Mouse (Mus musculus): ENCODE measurements around the gene Eif2ak3. TPM values are rescaled to one million over a fixed set of nuclear protein-coding genes. Genes with fewer than 3 reads are reported as not detected.

Gene Eif2ak3
- polyA plus RNA-seq, 1 experiment from 2014 or later, result 10.5 TPM

DNA sequence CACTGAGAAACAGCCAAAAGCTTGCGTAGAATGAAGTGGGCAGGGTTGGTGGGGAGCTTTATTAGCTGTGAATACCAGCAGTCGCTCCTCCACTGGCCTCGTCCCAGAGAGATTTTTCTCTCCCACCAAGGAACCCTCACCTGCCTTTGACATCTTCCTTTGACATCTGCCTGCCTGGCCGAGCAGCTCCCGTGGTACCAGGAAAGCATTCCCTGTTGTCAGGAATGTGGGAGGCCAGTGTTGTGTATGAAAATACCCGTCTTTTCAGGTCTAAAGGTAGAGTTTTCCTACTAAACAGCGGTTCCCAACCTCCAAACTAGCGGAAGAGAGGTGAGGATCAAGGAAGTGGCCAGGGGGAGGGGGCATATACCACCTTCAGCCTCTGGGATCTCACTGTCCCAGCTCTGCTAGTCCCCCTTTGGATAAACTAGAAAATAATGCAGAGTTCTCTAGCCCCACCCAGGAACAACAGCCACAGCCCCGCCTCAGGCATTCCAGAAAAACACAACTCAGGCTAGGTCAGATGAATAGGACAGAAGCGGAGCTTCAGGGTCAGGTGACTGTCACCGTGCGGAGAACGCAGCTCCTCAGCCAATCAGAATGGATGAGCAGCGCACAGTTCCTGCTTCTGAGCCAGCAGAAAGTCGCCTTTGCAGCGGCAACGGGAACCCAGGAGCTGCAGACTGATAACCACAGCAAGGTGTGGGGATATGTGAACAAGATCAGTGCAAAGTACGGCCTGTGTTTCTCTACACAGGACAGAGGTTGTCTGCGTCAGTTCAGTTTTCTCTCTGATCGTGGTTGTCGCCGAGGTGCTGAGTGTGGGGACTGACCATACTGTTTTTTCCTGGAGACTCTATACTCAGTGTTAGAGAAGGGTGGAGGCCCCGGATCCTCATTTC, 20.0 kb upstream of the Eif2ak3 start:
- Histone ChIP-seq H3K27ac (ENCODE audit: low read depth, low read length) (no peak overlapping the region), H3K9me3 (ENCODE audit: control insufficient read depth, low read length) (no peaks in the 10 kb centered on the region), H3K9ac (ENCODE audit: low read depth, low read length) (peak overlapping the region; percentile 28), H3K4me2 (replicated peaks; ENCODE audit: low read depth, low read length) (peak overlapping the region; percentile 48), H3K4me1 (replicated peaks; ENCODE audit: control insufficient read depth, insufficient read depth, low read length) (no peaks in the 10 kb centered on the region), H3K4me3 (ENCODE audit: low read depth, low read length) (peak overlapping the region; percentile 29), H3K36me3 (ENCODE audit: control insufficient read depth, insufficient read depth, low read length) (no peaks in the 10 kb centered on the region), H3K27me3 (ENCODE audit: control insufficient read depth, insufficient read depth, low read length) (no peaks in the 10 kb centered on the region)
- peak; percentile 61 for DNase-seq (ENCODE audit: low spot score)
- ATAC-seq (ENCODE audit: low FRiP score), result peak; percentile 95
- WGBS, result 9% methylated on average over 23 of the region's 23 CpGs

- Histone ChIP-seq H3K27me3 (ENCODE audit: control insufficient read depth, insufficient read depth, low read length) (no peaks in the 10 kb centered on the region), H3K4me1 (replicated peaks; ENCODE audit: control insufficient read depth, insufficient read depth, low read length) (no peaks in the 10 kb centered on the region), H3K27ac (ENCODE audit: low read depth, low read length) (no peak overlapping the region), H3K9ac (ENCODE audit: low read depth, low read length) (peak overlapping the region; percentile 28; the same call in 1 of the 2 replicates), H3K4me2 (replicated peaks; ENCODE audit: low read depth, low read length) (peak overlapping the region; percentile 48), H3K36me3 (ENCODE audit: control insufficient read depth, insufficient read depth, low read length) (no peaks in the 10 kb centered on the region), H3K9me3 (ENCODE audit: control insufficient read depth, low read length) (no peaks in the 10 kb centered on the region), H3K4me3 (ENCODE audit: low read depth, low read length) (peak overlapping the region; percentile 29)
- DNase-seq (ENCODE audit: low spot score) (no peak), ATAC-seq (ENCODE audit: low FRiP score) (0 out of 2 replicates have a peak, but pooled peaks have one; percentile 22)
- WGBS, result 55% methylated on average over 4 of the region's 4 CpGs
Observed at GRCm38 (mm10) chr6:70824987-70825337, 19.4 kb upstream of the Eif2ak3 start.

- DNase-seq (ENCODE audit: low spot score) (no peak), ATAC-seq (ENCODE audit: low FRiP score) (no peak)
- H3K27me3 ChIP-seq (ENCODE audit: control insufficient read depth, insufficient read depth, low read length), result no peaks in the 10 kb centered on the region
- no peaks in the 10 kb centered on the region for H3K36me3 ChIP-seq (ENCODE audit: control insufficient read depth, insufficient read depth, low read length)
- H3K4me1 ChIP-seq (replicated peaks; ENCODE audit: control insufficient read depth, insufficient read depth, low read length), result no peaks in the 10 kb centered on the region
- H3K4me2 ChIP-seq (replicated peaks; ENCODE audit: low read depth, low read length), result no peak overlapping the region
- H3K9me3 ChIP-seq (ENCODE audit: control insufficient read depth, low read length), result no peaks in the 10 kb centered on the region
- no peak overlapping the region for H3K4me3 ChIP-seq (ENCODE audit: low read depth, low read length)
- no peak overlapping the region for H3K9ac ChIP-seq (ENCODE audit: low read depth, low read length)
- WGBS, result 70% methylated on average over 2 of the region's 2 CpGs
- no peak overlapping the region for H3K27ac ChIP-seq (ENCODE audit: low read depth, low read length)
Observed at GRCm38 (mm10) chr6:70829451-70829850, 14.9 kb upstream of the Eif2ak3 start.

- ATAC-seq (ENCODE audit: low FRiP score), result no peak
Observed at GRCm38 (mm10) chr6:70830552-70830951, 13.8 kb upstream of the Eif2ak3 start.

GRCm38 (mm10) chr6:70831179-70831839, 13.0 kb upstream of the Eif2ak3 start:
- H3K27ac ChIP-seq (ENCODE audit: low read depth, low read length), result no peak overlapping the region
- ATAC-seq (ENCODE audit: low FRiP score), result no peak
- no peaks in the 10 kb centered on the region for H3K27me3 ChIP-seq (ENCODE audit: control insufficient read depth, insufficient read depth, low read length)
- H3K4me2 ChIP-seq (replicated peaks; ENCODE audit: low read depth, low read length), result no peak overlapping the region
- WGBS, result 81% methylated on average over 10 of the region's 10 CpGs
- H3K9me3 ChIP-seq (ENCODE audit: control insufficient read depth, low read length), result no peaks in the 10 kb centered on the region
- H3K9ac ChIP-seq (ENCODE audit: low read depth, low read length), result no peak overlapping the region
- H3K4me1 ChIP-seq (replicated peaks; ENCODE audit: control insufficient read depth, insufficient read depth, low read length), result no peaks in the 10 kb centered on the region
- no peak overlapping the region for H3K4me3 ChIP-seq (ENCODE audit: low read depth, low read length)
- H3K36me3 ChIP-seq (ENCODE audit: control insufficient read depth, insufficient read depth, low read length), result no peaks in the 10 kb centered on the region
- no peak for DNase-seq (ENCODE audit: low spot score)

More at GRCm38 (mm10) chr6:70830552-70830951, 13.8 kb upstream of the Eif2ak3 start:
- Histone ChIP-seq H3K4me2 (replicated peaks; ENCODE audit: low read depth, low read length) (no peak overlapping the region), H3K4me1 (replicated peaks; ENCODE audit: control insufficient read depth, insufficient read depth, low read length) (no peaks in the 10 kb centered on the region), H3K36me3 (ENCODE audit: control insufficient read depth, insufficient read depth, low read length) (no peaks in the 10 kb centered on the region), H3K27me3 (ENCODE audit: control insufficient read depth, insufficient read depth, low read length) (no peaks in the 10 kb centered on the region), H3K9me3 (ENCODE audit: control insufficient read depth, low read length) (no peaks in the 10 kb centered on the region), H3K9ac (ENCODE audit: low read depth, low read length) (no peak overlapping the region), H3K4me3 (ENCODE audit: low read depth, low read length) (no peak overlapping the region), H3K27ac (ENCODE audit: low read depth, low read length) (no peak overlapping the region)
- no peak for DNase-seq (ENCODE audit: low spot score)
- WGBS, result 86% methylated on average over 3 of the region's 3 CpGs

DNA sequence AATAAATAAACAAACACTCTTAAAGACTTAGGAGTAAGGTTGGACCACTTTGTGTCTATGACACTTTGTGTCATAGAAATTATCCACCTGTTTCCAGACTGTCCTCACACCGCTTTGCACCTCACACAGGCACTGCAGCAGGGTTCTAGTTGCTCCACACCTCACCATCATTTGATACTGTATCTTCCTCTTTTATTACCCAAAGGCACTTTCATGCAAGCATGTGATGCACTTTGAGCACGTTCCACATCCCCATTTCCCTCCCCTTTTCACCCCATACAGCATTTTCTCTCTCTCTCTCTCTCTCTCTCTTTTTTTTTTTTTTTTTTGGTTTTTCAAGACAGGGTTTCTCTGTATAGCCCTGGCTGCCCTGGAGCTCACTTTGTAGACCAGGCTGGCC, 7.0 kb upstream of the Eif2ak3 start:
- no peak overlapping the region for H3K27ac ChIP-seq (ENCODE audit: low read depth, low read length)
- 82% methylated on average over 2 of the region's 2 CpGs for WGBS
- no peaks in the 10 kb centered on the region for H3K36me3 ChIP-seq (ENCODE audit: control insufficient read depth, insufficient read depth, low read length)
- H3K4me1 ChIP-seq (replicated peaks; ENCODE audit: control insufficient read depth, insufficient read depth, low read length), result no peaks in the 10 kb centered on the region
- H3K27me3 ChIP-seq (ENCODE audit: control insufficient read depth, insufficient read depth, low read length), result no peaks in the 10 kb centered on the region
- no peak overlapping the region for H3K9ac ChIP-seq (ENCODE audit: low read depth, low read length)
- no peaks in the 10 kb centered on the region for H3K9me3 ChIP-seq (ENCODE audit: control insufficient read depth, low read length)
- H3K4me3 ChIP-seq (ENCODE audit: low read depth, low read length), result no peak overlapping the region
- no peak overlapping the region for H3K4me2 ChIP-seq (replicated peaks; ENCODE audit: low read depth, low read length)
- ATAC-seq (ENCODE audit: low FRiP score), result no peak
- DNase-seq (ENCODE audit: low spot score), result no peak

DNA sequence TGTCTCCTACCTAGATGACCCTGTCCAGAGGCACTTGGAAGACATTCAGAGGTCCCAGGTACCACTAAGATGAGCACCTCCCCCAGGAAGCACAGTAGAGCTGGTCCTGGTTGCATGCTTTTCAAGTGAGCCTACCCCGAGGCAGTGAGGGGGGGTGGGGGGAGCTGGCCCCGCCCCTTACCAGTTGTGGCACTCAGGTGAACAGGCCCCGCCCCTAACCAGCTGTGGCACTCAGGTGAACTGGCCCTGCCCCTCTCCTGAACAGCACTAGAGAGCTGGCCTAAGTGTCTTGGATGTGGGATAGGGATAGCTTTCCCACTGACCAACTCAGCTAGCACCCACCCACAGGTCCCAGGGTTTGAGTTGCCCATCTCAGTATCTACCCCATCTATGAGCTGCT, 5.8 kb upstream of the Eif2ak3 start:
- ATAC-seq (ENCODE audit: low FRiP score), result no peak
- Histone ChIP-seq H3K36me3 (ENCODE audit: control insufficient read depth, insufficient read depth, low read length) (no peaks in the 10 kb centered on the region), H3K4me1 (replicated peaks; ENCODE audit: control insufficient read depth, insufficient read depth, low read length) (no peaks in the 10 kb centered on the region), H3K27ac (ENCODE audit: low read depth, low read length) (no peak overlapping the region), H3K4me3 (ENCODE audit: low read depth, low read length) (no peak overlapping the region), H3K4me2 (replicated peaks; ENCODE audit: low read depth, low read length) (no peak overlapping the region), H3K9ac (ENCODE audit: low read depth, low read length) (no peak overlapping the region), H3K27me3 (ENCODE audit: control insufficient read depth, insufficient read depth, low read length) (no peaks in the 10 kb centered on the region), H3K9me3 (ENCODE audit: control insufficient read depth, low read length) (no peaks in the 10 kb centered on the region)
- no peak for DNase-seq (ENCODE audit: low spot score)
- WGBS, result 46% methylated on average over 3 of the region's 3 CpGs

DNA sequence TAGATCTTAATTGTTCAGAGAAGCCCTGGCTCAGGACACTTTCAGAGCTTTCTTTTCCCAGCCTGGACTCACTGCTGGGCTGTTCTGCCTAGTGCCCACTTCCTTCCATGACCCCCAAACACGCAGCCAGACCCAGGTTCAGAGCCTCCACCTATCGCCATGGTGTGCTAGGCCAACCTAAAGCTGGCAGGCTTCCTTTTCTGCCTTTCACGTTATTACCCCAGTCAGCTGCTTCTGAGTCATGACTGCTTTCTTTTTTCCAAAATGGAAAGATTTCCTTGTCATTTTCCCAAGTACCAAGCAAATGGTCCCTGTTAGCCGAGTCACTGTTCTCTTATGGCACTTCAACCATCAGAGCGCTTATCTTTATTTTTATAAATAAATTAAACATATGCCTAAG, 4.0 kb upstream of the Eif2ak3 start:
- H3K9me3 ChIP-seq (ENCODE audit: control insufficient read depth, low read length), result no peaks in the 10 kb centered on the region
- no peak overlapping the region for H3K4me3 ChIP-seq (ENCODE audit: low read depth, low read length)
- ATAC-seq (ENCODE audit: low FRiP score) (no peak), DNase-seq (ENCODE audit: low spot score) (no peak)
- H3K27me3 ChIP-seq (ENCODE audit: control insufficient read depth, insufficient read depth, low read length), result no peaks in the 10 kb centered on the region
- H3K36me3 ChIP-seq (ENCODE audit: control insufficient read depth, insufficient read depth, low read length), result no peaks in the 10 kb centered on the region
- no peaks in the 10 kb centered on the region for H3K4me1 ChIP-seq (replicated peaks; ENCODE audit: control insufficient read depth, insufficient read depth, low read length)
- no peak overlapping the region for H3K9ac ChIP-seq (ENCODE audit: low read depth, low read length)
- WGBS, result 71% methylated on average over 5 of the region's 5 CpGs
- H3K27ac ChIP-seq (ENCODE audit: low read depth, low read length), result no peak overlapping the region
- H3K4me2 ChIP-seq (replicated peaks; ENCODE audit: low read depth, low read length), result no peak overlapping the region
